Mouse (Mus musculus) kidney, adult 2 months (tissue): ENCODE measurements around the gene Wnt4. TPM values are rescaled to one million over a fixed set of nuclear protein-coding genes. Genes with fewer than 3 reads are reported as not detected.

Source experiments
- DNase-seq: peaks from one replicate; pipeline ENCODE4 v3.0.0; 2021
- H3K27ac ChIP-seq: fragments of 200-500 bp; 2 replicates; pipeline ENCODE4 v1.5.1; 2012; ENCODE audit warnings: low read depth, low read length, control low read depth, inconsistent platforms; ENCODE audit not compliant: insufficient read depth
- H3K27me3 ChIP-seq: fragments of 200-500 bp; replicated peaks from 2 replicates; pipeline ENCODE4 v1.6.1; 2012; ENCODE audit warnings: mild to moderate bottlenecking, moderate library complexity, low read length, inconsistent platforms; ENCODE audit not compliant: control insufficient read depth, insufficient read depth
- H3K36me3 ChIP-seq: fragments of 200-500 bp; 2 replicates; pipeline ENCODE4 v1.6.1; 2012; ENCODE audit warnings: mild to moderate bottlenecking, moderate library complexity, low read length, inconsistent platforms; ENCODE audit not compliant: control insufficient read depth, insufficient read depth
- H3K4me1 ChIP-seq: fragments of 200-500 bp; 2 replicates; pipeline ENCODE4 v1.6.1; 2011; ENCODE audit warnings: low read length; ENCODE audit not compliant: control insufficient read depth, insufficient read depth
- H3K4me3 ChIP-seq: fragments of 200-500 bp; 2 replicates; pipeline ENCODE4 v1.5.1; 2011; ENCODE audit warnings: mild to moderate bottlenecking, low read depth, low read length, control low read depth; ENCODE audit not compliant: insufficient read depth
- CTCF ChIP-seq: fragments of 200-500 bp; conservative IDR thresholded peaks from 2 replicates; pipeline ENCODE4 v1.5.1; 2011; ENCODE audit warnings: low read depth, mild to moderate bottlenecking, control low read depth, low read length, moderate library complexity, mixed read lengths; ENCODE audit not compliant: insufficient read depth, insufficient read length
- POLR2A ChIP-seq: fragments of 200-500 bp; IDR thresholded peaks from one replicate; pipeline ENCODE4 v1.6.1; 2011; ENCODE audit warnings: low read depth, low read length, control low read depth
- WGBS: fragments of 180-500 bp; shearing (Covaris S2); methylation state at CpG from one replicate; pipeline ENCODE4 v1.1.7; 2018; 5-methylcytosine and 5-hydroxymethylcytosine counted together
- polyA plus RNA-seq: library from polyadenylated mRNA; depleted of rRNA; stranded (reverse); fragments of >200 nt; gene quantifications from 2 replicates; pipeline ENCODE4 v1.2.3, GENCODE M21; 2012; rRNA removed

Wnt4 gene
- polyA plus RNA-seq, 1 experiment, result 2.1 TPM

DNA sequence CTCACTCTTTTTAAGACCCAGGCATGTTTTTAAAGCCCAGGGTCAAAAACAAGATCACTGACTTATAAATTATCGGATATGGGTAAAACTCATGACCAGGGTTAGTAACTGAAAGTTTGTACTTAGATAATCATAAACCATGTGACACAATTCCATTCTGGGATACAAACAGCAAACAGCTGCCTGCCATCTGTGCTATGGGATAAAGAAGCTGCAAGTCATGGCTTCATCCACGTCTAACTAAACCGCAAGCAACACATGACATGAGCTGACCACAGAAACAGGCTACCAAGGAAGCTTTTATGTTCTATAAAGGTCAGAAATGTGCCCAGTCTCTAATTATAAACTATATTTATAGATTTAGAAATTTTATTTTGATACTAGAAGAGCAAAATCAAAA lies 49.2 kb downstream of the Wnt4 start:
- WGBS, result 65% methylated on average over 3 of the region's 3 CpGs

GRCm38 (mm10) chr4:137332051-137332450 lies 54.8 kb downstream of the Wnt4 start:
- TF ChIP-seq POLR2A, result no peak
- H3K4me3 ChIP-seq, result no peak overlapping the region

More for the DNA sequence above, 49.2 kb downstream of the Wnt4 start:
- H3K36me3 ChIP-seq, result peaks cover 19% of the 10 kb centered on the region
- no peaks in the 10 kb centered on the region for H3K4me1 ChIP-seq
- H3K27me3 ChIP-seq, result no peaks in the 10 kb centered on the region
- no peak overlapping the region for H3K4me3 ChIP-seq
- no peak for TF ChIP-seq POLR2A
- no peak for TF ChIP-seq CTCF
- no peak overlapping the region for H3K27ac ChIP-seq
- peak; percentile 40 for DNase-seq

GRCm38 (mm10) chr4:137336468-137336867 lies 59.2 kb downstream of the Wnt4 start:
- 57% methylated on average over 5 of the region's 5 CpGs for WGBS
- H3K27ac ChIP-seq, result peak overlapping the region; percentile 92
- peaks cover 5% of the 10 kb centered on the region; the same call in 1 of the 2 replicates for H3K36me3 ChIP-seq
- no peak overlapping the region for H3K4me3 ChIP-seq
- TF ChIP-seq POLR2A (no peak), CTCF (no peak)
- no peaks in the 10 kb centered on the region for H3K27me3 ChIP-seq
- no peak for DNase-seq
- H3K4me1 ChIP-seq, result peaks cover 44% of the 10 kb centered on the region

More at GRCm38 (mm10) chr4:137332051-137332450, 54.8 kb downstream of the Wnt4 start:
- H3K36me3 ChIP-seq, result peaks cover 20% of the 10 kb centered on the region
- no peak overlapping the region for H3K27ac ChIP-seq
- H3K27me3 ChIP-seq, result no peaks in the 10 kb centered on the region
- DNase-seq, result peak; percentile 72
- H3K4me1 ChIP-seq, result peaks cover 20% of the 10 kb centered on the region

DNA sequence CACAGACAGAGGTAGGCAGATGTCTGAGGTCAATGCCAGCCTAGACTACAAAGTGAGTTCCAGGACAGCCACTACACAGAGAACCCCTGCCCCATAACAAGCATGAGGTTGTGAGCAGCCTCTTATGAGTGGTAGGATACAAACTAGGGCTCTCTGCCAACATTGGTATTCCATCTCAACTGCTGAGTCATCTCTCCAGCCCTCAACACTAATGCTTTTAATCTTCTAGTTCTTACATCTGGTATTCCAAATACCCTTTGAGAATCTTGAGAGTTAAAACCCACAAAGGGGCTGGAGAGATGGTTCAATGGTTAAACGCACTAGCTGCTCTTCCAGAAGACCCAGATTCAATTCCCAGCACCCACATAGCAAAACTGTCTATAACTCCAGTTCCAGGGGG lies 62.1 kb downstream of the Wnt4 start:
- TF ChIP-seq CTCF (no peak), POLR2A (no peak)
- no peak overlapping the region for H3K4me3 ChIP-seq
- peaks cover 45% of the 10 kb centered on the region for H3K4me1 ChIP-seq
- no peak overlapping the region for H3K27ac ChIP-seq
- H3K36me3 ChIP-seq, result peaks cover 3% of the 10 kb centered on the region; the same call in 1 of the 2 replicates
- H3K27me3 ChIP-seq, result no peaks in the 10 kb centered on the region
- peak; percentile 68 for DNase-seq
- WGBS, result 72% methylated on average over 1 of the region's 1 CpGs

- no peaks in the 10 kb centered on the region; the same call in 1 of the 2 replicates for H3K36me3 ChIP-seq
- no peak overlapping the region for H3K27ac ChIP-seq
Observed at GRCm38 (mm10) chr4:137342816-137343215, 65.5 kb downstream of the Wnt4 start.

GRCm38 (mm10) chr4:137345112-137345511 lies 67.8 kb downstream of the Wnt4 start:
- peaks cover 30% of the 10 kb centered on the region for H3K4me1 ChIP-seq
- no peaks in the 10 kb centered on the region; the same call in 1 of the 2 replicates for H3K36me3 ChIP-seq
- H3K4me3 ChIP-seq, result no peak overlapping the region
- no peak for TF ChIP-seq POLR2A
- TF ChIP-seq CTCF, result no peak
- H3K27ac ChIP-seq, result no peak overlapping the region
- H3K27me3 ChIP-seq, result no peaks in the 10 kb centered on the region
- no peak for DNase-seq
- 62% methylated on average over 2 of the region's 2 CpGs for WGBS

More at GRCm38 (mm10) chr4:137342816-137343215, 65.5 kb downstream of the Wnt4 start:
- Histone ChIP-seq H3K4me1 (peaks cover 33% of the 10 kb centered on the region), H3K4me3 (no peak overlapping the region), H3K27me3 (no peaks in the 10 kb centered on the region)
- WGBS, result 76% methylated on average over 1 of the region's 1 CpGs
- TF ChIP-seq CTCF, result no peak
- no peak for TF ChIP-seq POLR2A
- DNase-seq, result no peak

GRCm38 (mm10) chr4:137345790-137346189 lies 68.5 kb downstream of the Wnt4 start:
- Histone ChIP-seq H3K36me3 (no peaks in the 10 kb centered on the region; the same call in 1 of the 2 replicates), H3K4me3 (no peak overlapping the region), H3K4me1 (peaks cover 29% of the 10 kb centered on the region), H3K27me3 (no peaks in the 10 kb centered on the region), H3K27ac (no peak overlapping the region)
- WGBS, result 83% methylated on average over 1 of the region's 1 CpGs
- DNase-seq, result no peak
- no peak for TF ChIP-seq CTCF

Other genes with a start within 250 kb of the Wnt4 start
- gene Zbtb40, start 228.7 kb upstream of the Wnt4 start, polyA plus RNA-seq, result 9.5 and 12.3 TPM in 2 replicates
- gene Cdc42, start 80.2 kb downstream of the Wnt4 start, polyA plus RNA-seq, result 83.5 and 116 TPM in 2 replicates
- gene Cela3a, start 132.3 kb downstream of the Wnt4 start, polyA plus RNA-seq, result not detected in 2 replicates
- not detected in 2 replicates for gene Cela3b, start 153.1 kb downstream of the Wnt4 start, polyA plus RNA-seq
- gene 1700013G24Rik, start 175.8 kb downstream of the Wnt4 start, polyA plus RNA-seq, result 0.22 and 0.46 TPM in 2 replicates
- 29.7 and 34.7 TPM in 2 replicates for gene Hspg2, start 191.3 kb downstream of the Wnt4 start, polyA plus RNA-seq